Mouse (Mus musculus): ENCODE measurements around the gene Timm44. TPM values are rescaled to one million over a fixed set of nuclear protein-coding genes. Genes with fewer than 3 reads are reported as not detected.
A peak's percentile ranks its signal among the peaks of the same experiment; 100 is the strongest.
"Not testable (repeated sequence)": the region's sequence is repeated elsewhere in the genome, so short reads cannot be mapped to it uniquely, and the experiment has no call there.

The Timm44 gene
- polyA plus RNA-seq, 1 experiment, result 73.5 TPM

DNA sequence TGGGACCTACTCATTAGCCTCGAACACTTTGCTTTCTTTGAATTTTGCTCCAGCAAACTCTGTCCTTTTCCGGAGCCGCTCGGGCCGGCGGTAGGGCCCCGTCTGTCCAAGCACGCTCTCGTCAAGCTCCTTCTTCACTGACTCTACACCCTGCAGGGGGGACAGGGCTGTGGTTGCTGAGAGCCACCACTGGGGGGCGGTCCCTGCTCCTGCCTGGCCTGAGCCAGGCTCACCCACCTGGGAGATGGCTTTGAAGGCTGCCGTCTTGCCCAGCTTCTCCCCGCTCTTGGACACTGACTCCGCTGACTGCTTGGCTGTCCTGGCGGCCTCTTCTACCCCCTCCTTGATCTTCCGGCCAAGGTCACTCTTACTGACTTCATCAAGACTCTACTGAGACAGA, 8.1 kb downstream of the Timm44 start:
- Histone ChIP-seq H3K4me1 (ENCODE audit: control insufficient read depth, insufficient read depth, low read length) (no peaks in the 10 kb centered on the region), H3K4me3 (ENCODE audit: insufficient read depth, low read length) (no peak overlapping the region), H3K27ac (ENCODE audit: insufficient read depth, low read length) (no peak overlapping the region)
- TF ChIP-seq CTCF (IDR thresholded peaks at IDR 0.05; ENCODE audit: borderline replicate concordance, insufficient read depth, low read length) (0 out of 2 replicates have a peak, but pooled peaks have one; percentile 9), POLR2A (IDR thresholded peaks at IDR 0.05; ENCODE audit: low read depth, low read length) (no peak)

- Histone ChIP-seq H3K4me1 (ENCODE audit: control insufficient read depth, insufficient read depth, low read length) (no peaks in the 10 kb centered on the region), H3K4me3 (ENCODE audit: insufficient read depth, low read length) (no peak overlapping the region), H3K27ac (ENCODE audit: insufficient read depth, low read length) (no peak overlapping the region)
- TF ChIP-seq CTCF (IDR thresholded peaks at IDR 0.05; ENCODE audit: borderline replicate concordance, insufficient read depth, low read length) (no peak), POLR2A (IDR thresholded peaks at IDR 0.05; ENCODE audit: low read depth, low read length) (no peak)
These were observed 10.4 kb downstream of the Timm44 start for GRCm38 (mm10) chr8:4265160-4265914.

DNA sequence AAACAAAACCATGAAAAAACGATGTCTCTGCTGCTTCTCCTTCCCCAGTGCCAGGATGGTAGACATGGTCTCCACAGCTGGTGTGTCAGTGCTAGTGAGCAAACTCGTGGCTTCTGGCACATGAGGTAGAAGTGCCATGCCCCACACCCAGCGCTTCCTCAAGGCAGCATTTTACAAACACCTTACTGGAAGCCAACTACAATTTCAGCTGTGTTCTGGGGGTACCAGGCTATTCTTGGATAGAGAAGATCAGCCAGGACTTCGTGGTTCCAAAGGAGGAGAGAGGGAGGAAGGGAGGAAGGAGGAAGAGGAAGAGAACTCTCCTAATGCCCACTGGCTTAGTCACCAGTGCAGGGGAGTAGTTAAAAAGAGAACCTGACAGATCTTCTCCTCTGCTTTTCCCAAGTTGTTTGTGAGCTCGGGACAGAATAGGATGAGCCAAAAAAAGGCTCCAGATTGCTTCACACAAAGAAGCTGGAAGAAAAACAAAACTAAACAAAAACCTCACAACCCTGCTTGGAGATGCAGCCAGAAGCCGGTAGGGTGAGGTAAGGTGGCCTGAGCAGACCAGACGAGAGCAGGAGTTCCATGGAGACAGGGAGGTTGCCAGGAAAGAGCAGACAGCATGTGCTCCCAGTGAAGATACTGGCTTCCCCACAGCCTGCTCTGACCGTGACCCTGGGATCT, 12.5 kb downstream of the Timm44 start:
- TF ChIP-seq CTCF (IDR thresholded peaks at IDR 0.05; ENCODE audit: borderline replicate concordance, insufficient read depth, low read length) (no peak), POLR2A (IDR thresholded peaks at IDR 0.05; ENCODE audit: low read depth, low read length) (no peak)
- no peak overlapping the region for H3K4me3 ChIP-seq (ENCODE audit: insufficient read depth, low read length)
- no peaks in the 10 kb centered on the region for H3K4me1 ChIP-seq (ENCODE audit: control insufficient read depth, insufficient read depth, low read length)
- no peak overlapping the region for H3K27ac ChIP-seq (ENCODE audit: insufficient read depth, low read length)

GRCm38 (mm10) chr8:4259805-4260170, 15.9 kb downstream of the Timm44 start:
- Histone ChIP-seq H3K4me1 (ENCODE audit: control insufficient read depth, insufficient read depth, low read length) (peaks cover 8% of the 10 kb centered on the region), H3K4me3 (ENCODE audit: insufficient read depth, low read length) (no peak overlapping the region), H3K27ac (ENCODE audit: insufficient read depth, low read length) (peak overlapping the region; percentile 48)
- TF ChIP-seq CTCF (IDR thresholded peaks at IDR 0.05; ENCODE audit: borderline replicate concordance, insufficient read depth, low read length) (no peak), POLR2A (IDR thresholded peaks at IDR 0.05; ENCODE audit: low read depth, low read length) (no peak)

DNA sequence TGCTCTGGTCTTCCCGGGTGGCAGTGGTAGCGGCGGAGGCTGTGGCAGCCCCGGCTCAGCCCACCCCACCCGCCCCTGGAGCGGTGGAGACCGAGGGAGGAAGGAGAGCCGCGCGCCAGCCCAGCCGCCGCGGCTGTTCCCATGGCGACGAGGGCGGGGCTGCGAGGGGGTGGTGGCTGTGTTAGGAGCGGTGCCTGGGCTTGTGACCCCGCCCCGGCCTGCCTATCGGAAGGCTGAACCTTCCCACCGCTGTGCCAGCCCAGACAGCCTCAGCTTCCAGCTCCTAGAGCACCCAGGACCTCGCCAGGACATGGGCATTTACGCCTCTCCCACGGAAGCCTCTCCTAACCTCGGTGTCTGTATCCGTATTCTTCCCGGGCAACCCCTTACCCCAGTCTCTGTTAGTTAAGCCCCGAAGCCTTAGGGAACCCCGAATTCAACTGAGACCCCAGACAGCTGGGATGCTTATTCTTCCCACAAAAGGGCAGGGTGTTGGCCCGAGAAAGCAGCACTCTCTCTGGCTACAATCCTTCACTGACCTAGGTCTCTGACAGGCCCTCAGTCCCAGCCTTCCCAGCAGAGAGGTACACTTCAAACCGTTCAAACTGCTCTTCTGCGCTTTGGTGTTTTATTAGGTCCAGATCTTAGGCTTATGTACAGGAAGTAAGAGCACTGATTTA, 16.4 kb downstream of the Timm44 start, which contains the start of gene Ctxn1:
TSS of gene Ctxn1 (minus strand) at position 150 of the 680 bp plus-strand sequence.
- Histone ChIP-seq H3K4me1 (ENCODE audit: control insufficient read depth, insufficient read depth, low read length) (peaks cover 8% of the 10 kb centered on the region), H3K27ac (ENCODE audit: insufficient read depth, low read length) (peak within 1 kb of the TSS; percentile 48), H3K4me3 (ENCODE audit: insufficient read depth, low read length) (peak within 1 kb of the TSS; percentile 63)
- TF ChIP-seq POLR2A (IDR thresholded peaks at IDR 0.05; ENCODE audit: low read depth, low read length), result peak; percentile 90
- TF ChIP-seq CTCF (IDR thresholded peaks at IDR 0.05; ENCODE audit: borderline replicate concordance, insufficient read depth, low read length), result no peak

GRCm38 (mm10) chr8:4258678-4259077, 17.0 kb downstream of the Timm44 start:
- TF ChIP-seq CTCF (IDR thresholded peaks at IDR 0.05; ENCODE audit: borderline replicate concordance, insufficient read depth, low read length) (no peak), POLR2A (IDR thresholded peaks at IDR 0.05; ENCODE audit: low read depth, low read length) (peak; percentile 9; the same call in 1 of the 2 replicates)
- Histone ChIP-seq H3K4me1 (ENCODE audit: control insufficient read depth, insufficient read depth, low read length) (peaks cover 10% of the 10 kb centered on the region), H3K27ac (ENCODE audit: insufficient read depth, low read length) (no peak overlapping the region), H3K4me3 (ENCODE audit: insufficient read depth, low read length) (peak overlapping the region; percentile 63)

DNA sequence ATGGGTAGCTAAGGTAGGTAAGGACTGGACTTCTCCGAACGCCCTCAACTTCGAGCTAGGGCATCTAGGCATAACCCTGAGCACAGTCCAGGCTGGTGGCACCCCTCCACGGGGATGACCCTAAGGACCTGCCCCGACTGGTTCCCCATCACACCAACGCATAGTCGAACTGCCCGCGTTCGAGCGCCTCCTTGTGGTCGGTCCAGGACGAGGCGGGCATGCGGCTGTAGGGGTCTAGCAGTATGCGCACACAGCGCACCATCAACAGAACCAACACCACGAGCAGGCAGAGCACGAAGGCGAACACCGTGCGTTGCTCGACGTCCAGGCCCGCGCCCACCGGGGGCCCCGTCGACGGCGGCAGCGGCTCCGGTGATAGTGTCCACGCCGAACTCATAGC, 17.5 kb downstream of the Timm44 start:
- peak overlapping the region; percentile 29; the same call in 1 of the 2 replicates for H3K27ac ChIP-seq (ENCODE audit: insufficient read depth, low read length)
- peak overlapping the region; percentile 63 for H3K4me3 ChIP-seq (ENCODE audit: insufficient read depth, low read length)
- H3K4me1 ChIP-seq (ENCODE audit: control insufficient read depth, insufficient read depth, low read length), result peaks cover 10% of the 10 kb centered on the region
- TF ChIP-seq POLR2A (IDR thresholded peaks at IDR 0.05; ENCODE audit: low read depth, low read length), result no peak; the same call in none of the 2 replicates
- peak; percentile 92 for TF ChIP-seq CTCF (IDR thresholded peaks at IDR 0.05; ENCODE audit: borderline replicate concordance, insufficient read depth, low read length)

- H3K4me3 ChIP-seq (ENCODE audit: insufficient read depth, low read length), result no peak overlapping the region
These were observed 18.4 kb downstream of the Timm44 start for GRCm38 (mm10) chr8:4257350-4257749.

DNA sequence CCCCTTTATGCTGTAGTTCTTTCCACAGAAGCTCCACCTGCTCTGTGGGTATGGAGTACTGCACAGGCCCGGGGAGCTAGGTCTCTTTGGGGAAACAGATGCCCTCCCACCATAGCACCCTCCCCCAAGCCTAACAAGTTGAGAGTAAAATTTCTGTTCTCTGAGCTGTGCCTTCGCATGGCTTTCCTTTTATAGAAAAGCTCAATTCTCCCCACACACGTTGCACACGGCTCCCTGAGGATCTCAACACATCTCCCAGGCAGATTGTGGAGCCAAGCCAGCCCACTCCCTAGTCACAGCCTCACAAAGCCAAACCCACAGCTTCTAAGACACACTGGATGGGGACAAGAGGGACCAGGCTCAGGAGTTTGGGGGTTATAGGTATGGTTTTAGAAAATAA, 18.8 kb downstream of the Timm44 start:
- TF ChIP-seq POLR2A (IDR thresholded peaks at IDR 0.05; ENCODE audit: low read depth, low read length) (peak; percentile 32; the same call in 1 of the 2 replicates), CTCF (IDR thresholded peaks at IDR 0.05; ENCODE audit: borderline replicate concordance, insufficient read depth, low read length) (no peak)
- H3K27ac ChIP-seq (ENCODE audit: insufficient read depth, low read length), result peak overlapping the region; percentile 62
- no peak overlapping the region for H3K4me3 ChIP-seq (ENCODE audit: insufficient read depth, low read length)
- peaks cover 10% of the 10 kb centered on the region for H3K4me1 ChIP-seq (ENCODE audit: control insufficient read depth, insufficient read depth, low read length)

More at GRCm38 (mm10) chr8:4257350-4257749, 18.4 kb downstream of the Timm44 start:
- TF ChIP-seq POLR2A (IDR thresholded peaks at IDR 0.05; ENCODE audit: low read depth, low read length), result no peak
- no peak for TF ChIP-seq CTCF (IDR thresholded peaks at IDR 0.05; ENCODE audit: borderline replicate concordance, insufficient read depth, low read length)
- H3K4me1 ChIP-seq (ENCODE audit: control insufficient read depth, insufficient read depth, low read length), result peaks cover 10% of the 10 kb centered on the region
- H3K27ac ChIP-seq (ENCODE audit: insufficient read depth, low read length), result peak overlapping the region; percentile 29

DNA sequence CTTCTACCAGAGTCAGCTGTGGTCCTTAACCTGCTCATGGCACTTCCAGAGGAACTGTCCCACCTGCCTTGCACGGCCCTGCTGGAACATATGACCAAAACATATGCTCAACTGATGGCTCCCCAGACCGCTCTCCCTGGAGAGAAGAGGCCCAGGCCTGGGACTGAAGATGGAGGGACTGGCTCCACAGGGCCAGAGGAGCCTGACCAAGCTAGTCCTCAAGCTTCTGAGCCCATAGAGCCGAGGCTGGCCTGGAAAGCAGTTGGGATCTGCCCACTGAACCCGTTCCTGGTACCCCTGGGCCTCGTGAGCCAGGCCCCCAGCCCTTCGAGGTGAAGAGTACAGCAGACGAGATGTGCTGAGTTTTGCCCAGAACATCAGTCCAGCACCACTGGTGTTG, 20.2 kb downstream of the Timm44 start:
- H3K4me3 ChIP-seq (ENCODE audit: insufficient read depth, low read length); H3K4me1 ChIP-seq (ENCODE audit: control insufficient read depth, insufficient read depth, low read length); H3K27ac ChIP-seq (ENCODE audit: insufficient read depth, low read length): not testable (repeated sequence)
